Mouse (Mus musculus): ENCODE data around the gene Unc80. TPM values are rescaled to one million over a fixed set of nuclear protein-coding genes. Genes with fewer than 3 reads are reported as not detected.

Unc80 gene
- polyA plus RNA-seq, 1 experiment from 2014 or later: 6.3 TPM

DNA sequence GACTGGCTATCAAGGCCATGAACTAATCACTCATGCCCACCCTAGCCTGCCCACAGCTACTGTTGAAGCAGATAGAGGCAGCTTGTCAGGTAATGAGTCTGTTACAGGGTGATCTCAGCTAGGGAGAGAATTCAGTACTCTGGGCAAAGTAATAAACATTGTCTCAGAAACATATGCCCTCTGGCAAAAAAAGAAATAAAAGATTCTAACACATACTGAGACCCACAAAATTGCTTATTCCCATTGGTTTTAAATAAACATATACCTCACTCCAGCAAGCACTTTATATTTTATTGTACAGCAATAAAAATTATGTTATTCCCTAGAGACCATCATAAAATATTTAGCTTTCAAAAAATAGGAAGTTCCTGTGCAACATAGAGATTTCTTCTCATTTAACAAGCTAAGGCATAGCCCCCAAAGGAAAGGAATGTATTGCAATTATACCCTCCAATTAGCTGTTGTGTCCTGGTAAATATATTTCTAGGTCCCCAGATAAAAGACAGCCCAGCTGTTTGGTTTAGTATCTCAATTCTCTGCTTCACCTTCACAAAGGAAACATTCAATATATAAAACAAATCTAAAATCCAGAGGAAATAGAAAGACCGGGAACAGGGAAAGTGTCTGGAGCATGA lies 93.6 kb downstream of the Unc80 start:
- H3K9ac ChIP-seq (replicated peaks; ENCODE audit: low read length): no peak overlapping the region
- 88% methylated on average over 1 of the region's 1 CpGs for WGBS
- no peak overlapping the region for H3K27ac ChIP-seq (replicated peaks; ENCODE audit: low read depth, low read length)
- no peaks in the 10 kb centered on the region for H3K36me3 ChIP-seq (ENCODE audit: control insufficient read depth, insufficient read depth, low read length)
- ATAC-seq (ENCODE audit: low FRiP score, low TSS enrichment) (no peak), DNase-seq (peak; percentile 7)
- no peak overlapping the region for H3K4me2 ChIP-seq (ENCODE audit: low read length)
- no peaks in the 10 kb centered on the region for H3K9me3 ChIP-seq (ENCODE audit: control insufficient read depth, low read length)
- no peaks in the 10 kb centered on the region for H3K4me1 ChIP-seq (ENCODE audit: control insufficient read depth, insufficient read depth, low read length)
- H3K4me3 ChIP-seq (replicated peaks; ENCODE audit: low read depth, low read length): no peak overlapping the region
- H3K27me3 ChIP-seq (ENCODE audit: control insufficient read depth, insufficient read depth, low read length): no peaks in the 10 kb centered on the region

DNA sequence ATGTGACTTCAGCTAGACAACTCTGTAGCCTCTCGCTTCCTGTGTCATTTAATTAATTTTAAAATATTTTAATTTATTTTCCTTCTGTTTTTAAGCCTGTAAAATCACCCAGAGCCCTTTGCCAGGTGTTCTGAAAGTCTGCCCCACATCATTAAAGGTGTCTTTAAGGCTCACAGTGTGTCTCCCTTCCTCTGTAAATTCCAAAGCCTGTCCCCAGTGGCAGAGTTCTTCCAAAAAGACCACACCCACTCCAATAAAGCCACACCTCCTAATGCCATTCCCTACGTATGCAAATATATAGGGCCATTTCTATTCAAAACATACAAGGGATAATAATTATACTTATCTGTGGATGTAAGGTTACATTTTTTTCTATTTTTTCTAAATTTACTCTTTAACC lies 94.2 kb downstream of the Unc80 start:
- no peaks in the 10 kb centered on the region for H3K27me3 ChIP-seq (ENCODE audit: control insufficient read depth, insufficient read depth, low read length)
- H3K27ac ChIP-seq (replicated peaks; ENCODE audit: low read depth, low read length): no peak overlapping the region
- no peaks in the 10 kb centered on the region for H3K9me3 ChIP-seq (ENCODE audit: control insufficient read depth, low read length)
- DNase-seq (no peak), ATAC-seq (ENCODE audit: low FRiP score, low TSS enrichment) (no peak)
- H3K9ac ChIP-seq (replicated peaks; ENCODE audit: low read length): no peak overlapping the region
- H3K4me1 ChIP-seq (ENCODE audit: control insufficient read depth, insufficient read depth, low read length): no peaks in the 10 kb centered on the region
- no peaks in the 10 kb centered on the region for H3K36me3 ChIP-seq (ENCODE audit: control insufficient read depth, insufficient read depth, low read length)
- H3K4me3 ChIP-seq (replicated peaks; ENCODE audit: low read depth, low read length): no peak overlapping the region
- WGBS: 81% methylated on average over 2 of the region's 2 CpGs
- no peak overlapping the region for H3K4me2 ChIP-seq (ENCODE audit: low read length)

- Histone ChIP-seq H3K4me3 (replicated peaks; ENCODE audit: low read depth, low read length) (no peak overlapping the region), H3K4me1 (ENCODE audit: control insufficient read depth, insufficient read depth, low read length) (no peaks in the 10 kb centered on the region), H3K27me3 (ENCODE audit: control insufficient read depth, insufficient read depth, low read length) (no peaks in the 10 kb centered on the region), H3K9me3 (ENCODE audit: control insufficient read depth, low read length) (peaks cover 2% of the 10 kb centered on the region; the same call in 1 of the 2 replicates), H3K27ac (replicated peaks; ENCODE audit: low read depth, low read length) (no peak overlapping the region), H3K9ac (replicated peaks; ENCODE audit: low read length) (no peak overlapping the region), H3K4me2 (ENCODE audit: low read length) (no peak overlapping the region), H3K36me3 (ENCODE audit: control insufficient read depth, insufficient read depth, low read length) (no peaks in the 10 kb centered on the region)
- WGBS: 67% methylated on average over 13 of the region's 13 CpGs
- ATAC-seq (ENCODE audit: low FRiP score, low TSS enrichment): no peak
- no peak for DNase-seq
Measured at GRCm38 (mm10) chr1:66569736-66570135, 101.6 kb downstream of the Unc80 start.

GRCm38 (mm10) chr1:66597163-66597788 lies 129.1 kb downstream of the Unc80 start:
- no peak overlapping the region for H3K4me3 ChIP-seq (replicated peaks; ENCODE audit: low read depth, low read length)
- ATAC-seq (ENCODE audit: low FRiP score, low TSS enrichment) (no peak), DNase-seq (no peak)
- H3K4me1 ChIP-seq (ENCODE audit: control insufficient read depth, insufficient read depth, low read length): no peaks in the 10 kb centered on the region
- H3K27me3 ChIP-seq (ENCODE audit: control insufficient read depth, insufficient read depth, low read length): no peaks in the 10 kb centered on the region
- no peak overlapping the region for H3K9ac ChIP-seq (replicated peaks; ENCODE audit: low read length)
- no peak overlapping the region for H3K4me2 ChIP-seq (ENCODE audit: low read length)
- H3K36me3 ChIP-seq (ENCODE audit: control insufficient read depth, insufficient read depth, low read length): no peaks in the 10 kb centered on the region
- no peak overlapping the region for H3K27ac ChIP-seq (replicated peaks; ENCODE audit: low read depth, low read length)
- H3K9me3 ChIP-seq (ENCODE audit: control insufficient read depth, low read length): no peaks in the 10 kb centered on the region

DNA sequence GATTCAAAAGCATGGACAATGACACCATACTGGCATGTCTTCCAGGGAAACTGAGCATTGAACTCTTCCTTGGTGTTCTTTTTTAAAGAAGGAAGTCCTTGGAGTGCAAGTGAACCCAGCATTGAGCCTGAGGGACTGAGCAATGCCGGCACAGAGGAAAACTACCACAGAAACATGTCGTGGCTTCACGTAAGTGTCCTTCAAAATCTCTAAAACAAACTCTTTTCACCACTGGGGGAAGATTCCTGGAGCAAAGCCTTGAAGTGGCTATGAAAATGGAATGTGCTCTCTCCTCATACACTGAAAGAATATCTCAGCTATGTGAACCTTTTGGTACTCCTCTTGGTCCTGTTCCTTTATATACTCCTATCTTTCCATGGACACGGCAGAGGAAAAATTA lies 140.1 kb downstream of the Unc80 start:
- H3K4me2 ChIP-seq (ENCODE audit: low read length): no peak overlapping the region
- ATAC-seq (ENCODE audit: low FRiP score, low TSS enrichment) (no peak), DNase-seq (no peak)
- no peaks in the 10 kb centered on the region for H3K27me3 ChIP-seq (ENCODE audit: control insufficient read depth, insufficient read depth, low read length)
- H3K9me3 ChIP-seq (ENCODE audit: control insufficient read depth, low read length): no peaks in the 10 kb centered on the region
- H3K4me1 ChIP-seq (ENCODE audit: control insufficient read depth, insufficient read depth, low read length): no peaks in the 10 kb centered on the region
- WGBS: 92% methylated on average over 4 of the region's 4 CpGs
- H3K4me3 ChIP-seq (replicated peaks; ENCODE audit: low read depth, low read length): no peak overlapping the region
- H3K36me3 ChIP-seq (ENCODE audit: control insufficient read depth, insufficient read depth, low read length): 0 out of 2 replicates have a peak, but pooled peaks cover 3% of the 10 kb centered on the region
- H3K27ac ChIP-seq (replicated peaks; ENCODE audit: low read depth, low read length): no peak overlapping the region
- H3K9ac ChIP-seq (replicated peaks; ENCODE audit: low read length): no peak overlapping the region

DNA sequence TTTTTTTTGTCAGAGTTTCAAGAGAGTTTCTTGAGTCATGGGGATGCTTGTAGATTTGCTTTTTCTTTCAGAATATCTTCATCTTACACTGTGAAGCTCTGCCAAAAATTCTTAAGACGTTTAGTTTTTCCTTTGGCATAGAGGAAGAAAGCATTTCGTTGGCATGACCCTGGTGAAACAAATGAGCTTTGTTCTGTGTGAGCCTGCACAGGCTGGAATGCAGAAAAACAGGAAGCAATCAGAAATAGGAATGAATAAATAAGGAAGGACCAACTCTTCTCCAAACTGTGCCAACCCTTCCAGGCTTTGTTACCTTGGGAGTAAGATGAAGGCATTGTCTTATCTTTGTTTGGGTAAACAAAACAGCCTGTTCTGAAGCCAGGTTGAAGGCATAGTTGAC lies 149.0 kb downstream of the Unc80 start:
- ATAC-seq (ENCODE audit: low FRiP score, low TSS enrichment): no peak
- Histone ChIP-seq H3K27me3 (ENCODE audit: control insufficient read depth, insufficient read depth, low read length) (no peaks in the 10 kb centered on the region), H3K4me3 (replicated peaks; ENCODE audit: low read depth, low read length) (no peak overlapping the region), H3K9ac (replicated peaks; ENCODE audit: low read length) (no peak overlapping the region), H3K9me3 (ENCODE audit: control insufficient read depth, low read length) (no peaks in the 10 kb centered on the region), H3K27ac (replicated peaks; ENCODE audit: low read depth, low read length) (no peak overlapping the region), H3K36me3 (ENCODE audit: control insufficient read depth, insufficient read depth, low read length) (0 out of 2 replicates have a peak, but pooled peaks cover 3% of the 10 kb centered on the region), H3K4me1 (ENCODE audit: control insufficient read depth, insufficient read depth, low read length) (no peaks in the 10 kb centered on the region), H3K4me2 (ENCODE audit: low read length) (no peak overlapping the region)
- 59% methylated on average over 2 of the region's 2 CpGs for WGBS
- DNase-seq: no peak

DNA sequence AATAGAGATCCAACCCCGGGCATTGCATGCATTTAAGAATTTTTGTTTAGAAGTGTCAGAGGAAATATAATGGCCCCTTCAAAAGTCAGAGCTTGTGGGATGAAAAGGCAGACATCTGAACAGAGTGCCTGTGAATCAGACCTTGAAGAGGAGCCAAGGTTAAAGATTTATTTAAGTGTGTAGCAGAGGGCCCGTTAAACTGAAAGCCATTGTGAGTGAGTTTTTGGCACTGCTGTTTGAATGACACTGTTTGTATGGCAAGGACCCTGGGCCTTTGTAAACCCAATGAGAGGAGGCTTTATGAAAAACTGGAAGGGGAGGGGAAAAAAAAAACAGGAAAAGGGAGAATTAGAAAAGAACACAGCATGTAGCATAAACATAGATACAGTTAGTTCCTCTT lies 170.0 kb downstream of the Unc80 start:
- no peak overlapping the region for H3K9ac ChIP-seq (replicated peaks; ENCODE audit: low read length)
- no peaks in the 10 kb centered on the region for H3K27me3 ChIP-seq (ENCODE audit: control insufficient read depth, insufficient read depth, low read length)
- no peaks in the 10 kb centered on the region for H3K9me3 ChIP-seq (ENCODE audit: control insufficient read depth, low read length)
- no peaks in the 10 kb centered on the region for H3K36me3 ChIP-seq (ENCODE audit: control insufficient read depth, insufficient read depth, low read length)
- 45% methylated on average over 2 of the region's 2 CpGs for WGBS
- H3K4me1 ChIP-seq (ENCODE audit: control insufficient read depth, insufficient read depth, low read length): no peaks in the 10 kb centered on the region
- H3K27ac ChIP-seq (replicated peaks; ENCODE audit: low read depth, low read length): no peak overlapping the region
- DNase-seq: peak; percentile 49
- no peak overlapping the region for H3K4me2 ChIP-seq (ENCODE audit: low read length)
- H3K4me3 ChIP-seq (replicated peaks; ENCODE audit: low read depth, low read length): no peak overlapping the region
- ATAC-seq (ENCODE audit: low FRiP score, low TSS enrichment): no peak

DNA sequence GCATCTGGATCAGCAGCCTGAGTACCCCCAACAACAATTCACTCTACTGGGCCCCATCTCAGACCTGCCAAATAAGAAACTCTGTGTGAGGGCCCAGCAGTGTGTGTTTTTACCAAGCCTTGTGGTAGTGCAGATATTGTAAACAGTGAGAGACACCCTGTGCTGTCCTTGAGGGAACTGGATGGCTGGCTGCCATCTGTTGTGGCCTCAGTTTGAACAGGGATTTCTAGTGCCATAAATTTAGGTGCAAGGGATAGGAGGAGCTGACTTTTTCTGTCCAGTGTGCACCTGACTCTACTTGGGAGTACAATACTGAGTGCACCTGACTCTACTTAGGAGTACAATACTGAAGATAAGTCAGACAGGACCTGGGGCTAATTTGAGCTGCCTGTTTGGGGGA lies 178.7 kb downstream of the Unc80 start:
- no peak overlapping the region for H3K27ac ChIP-seq (replicated peaks; ENCODE audit: low read depth, low read length)
- no peaks in the 10 kb centered on the region for H3K4me1 ChIP-seq (ENCODE audit: control insufficient read depth, insufficient read depth, low read length)
- H3K27me3 ChIP-seq (ENCODE audit: control insufficient read depth, insufficient read depth, low read length): no peaks in the 10 kb centered on the region
- no peak overlapping the region for H3K4me2 ChIP-seq (ENCODE audit: low read length)
- no peak overlapping the region for H3K4me3 ChIP-seq (replicated peaks; ENCODE audit: low read depth, low read length)
- no peaks in the 10 kb centered on the region for H3K36me3 ChIP-seq (ENCODE audit: control insufficient read depth, insufficient read depth, low read length)
- H3K9me3 ChIP-seq (ENCODE audit: control insufficient read depth, low read length): no peaks in the 10 kb centered on the region
- H3K9ac ChIP-seq (replicated peaks; ENCODE audit: low read length): no peak overlapping the region
- DNase-seq (no peak), ATAC-seq (ENCODE audit: low FRiP score, low TSS enrichment) (no peak)

GRCm38 (mm10) chr1:66649568-66649967 lies 181.4 kb downstream of the Unc80 start:
- no peaks in the 10 kb centered on the region for H3K4me1 ChIP-seq (ENCODE audit: control insufficient read depth, insufficient read depth, low read length)
- no peak overlapping the region for H3K4me2 ChIP-seq (ENCODE audit: low read length)
- no peaks in the 10 kb centered on the region for H3K9me3 ChIP-seq (ENCODE audit: control insufficient read depth, low read length)
- ATAC-seq (ENCODE audit: low FRiP score, low TSS enrichment) (no peak), DNase-seq (no peak)
- no peak overlapping the region for H3K9ac ChIP-seq (replicated peaks; ENCODE audit: low read length)
- no peak overlapping the region for H3K4me3 ChIP-seq (replicated peaks; ENCODE audit: low read depth, low read length)
- no peaks in the 10 kb centered on the region for H3K36me3 ChIP-seq (ENCODE audit: control insufficient read depth, insufficient read depth, low read length)
- no peaks in the 10 kb centered on the region for H3K27me3 ChIP-seq (ENCODE audit: control insufficient read depth, insufficient read depth, low read length)
- WGBS: 92% methylated on average over 6 of the region's 6 CpGs
- H3K27ac ChIP-seq (replicated peaks; ENCODE audit: low read depth, low read length): no peak overlapping the region

All from midbrain, embryonic 14.5 days (tissue).